Mouse (Mus musculus): Measurements from ENCODE around the gene Tubb4b. TPM values are rescaled to one million over a fixed set of nuclear protein-coding genes. Genes with fewer than 3 reads are reported as not detected.

Gene Tubb4b
- polyA plus RNA-seq, 1 experiment from 2014 or later, result 395 TPM

GRCm38 (mm10) chr2:25228995-25229530 is 4.6 kb upstream of the Tubb4b start:
- H3K4me2 ChIP-seq (ENCODE audit: low read length), result peak overlapping the region; percentile 62
- no peaks in the 10 kb centered on the region for H3K9me3 ChIP-seq (ENCODE audit: control insufficient read depth, low read length)
- H3K27ac ChIP-seq (replicated peaks in 1 of 2; ENCODE audit: control insufficient read depth in 1 of 2, insufficient read depth in 1 of 2, low read depth in 2 of 2, low read length in 2 of 2), result no peak overlapping the region
- 62% methylated on average over 6 of the region's 6 CpGs for WGBS
- peaks cover 3 to 16% of the 10 kb centered on the region in 2 experiments for H3K4me1 ChIP-seq (ENCODE audit: control insufficient read depth in 2 of 2, insufficient read depth in 2 of 2, low read length in 2 of 2)
- no peak overlapping the region for H3K4me3 ChIP-seq (ENCODE audit: control insufficient read depth in 1 of 2, insufficient read depth in 1 of 2, low read depth in 1 of 2, low read length in 2 of 2)
- H3K27me3 ChIP-seq (ENCODE audit: control insufficient read depth, insufficient read depth, low read length), result peaks cover 22% of the 10 kb centered on the region
- no peak for ATAC-seq (ENCODE audit: insufficient number of reproducible peaks, insufficient read depth, low FRiP score, low read depth)
- no peaks in the 10 kb centered on the region for H3K36me3 ChIP-seq (ENCODE audit: control insufficient read depth, insufficient read depth, low read length)
- H3K9ac ChIP-seq (ENCODE audit: low read length), result no peak overlapping the region

DNA sequence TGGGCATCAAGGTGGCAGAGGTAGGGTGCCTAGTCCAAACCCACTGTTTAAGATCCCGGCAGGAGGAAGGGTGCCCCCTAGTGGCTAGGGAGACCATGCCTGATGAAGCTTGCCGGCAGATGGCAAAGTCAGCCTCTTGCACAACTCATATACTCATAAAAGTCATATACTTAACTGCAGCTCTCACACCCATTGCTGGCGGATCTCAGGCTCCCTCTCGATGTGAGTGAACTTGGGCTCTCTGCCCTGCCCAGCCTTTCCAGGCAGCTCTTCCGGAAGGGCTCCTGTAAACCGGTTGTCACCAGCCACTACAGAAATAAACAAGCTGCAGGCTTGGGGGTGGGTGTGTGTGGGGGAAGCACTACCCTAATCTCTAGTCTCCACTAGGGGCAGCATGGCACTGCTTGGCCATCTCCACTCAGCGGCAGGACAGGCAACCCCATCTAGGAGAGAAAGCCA is 4.0 kb upstream of the Tubb4b start:
- Histone ChIP-seq H3K36me3 (ENCODE audit: control insufficient read depth, insufficient read depth, low read length) (peaks cover 1% of the 10 kb centered on the region; the same call in 1 of the 2 replicates), H3K4me2 (ENCODE audit: low read length) (peak overlapping the region; percentile 62), H3K9ac (ENCODE audit: low read length) (peak overlapping the region; percentile 55), H3K27me3 (ENCODE audit: control insufficient read depth, insufficient read depth, low read length) (peaks cover 22% of the 10 kb centered on the region), H3K9me3 (ENCODE audit: control insufficient read depth, low read length) (no peaks in the 10 kb centered on the region), H3K27ac (replicated peaks in 1 of 2; ENCODE audit: control insufficient read depth in 1 of 2, insufficient read depth in 1 of 2, low read depth in 2 of 2, low read length in 2 of 2) (peak overlapping the region; percentile 65 to 73), H3K4me3 (ENCODE audit: control insufficient read depth in 1 of 2, insufficient read depth in 1 of 2, low read depth in 1 of 2, low read length in 2 of 2) (peak overlapping the region; percentile 26 to 32), H3K4me1 (ENCODE audit: control insufficient read depth in 2 of 2, insufficient read depth in 2 of 2, low read length in 2 of 2) (peaks cover 3 to 18% of the 10 kb centered on the region in 2 experiments)
- 0 out of 2 replicates have a peak, but pooled peaks have one; percentile 16 for ATAC-seq (ENCODE audit: insufficient number of reproducible peaks, insufficient read depth, low FRiP score, low read depth)
- WGBS, result under 1% methylated on average over 7 of the region's 7 CpGs

DNA sequence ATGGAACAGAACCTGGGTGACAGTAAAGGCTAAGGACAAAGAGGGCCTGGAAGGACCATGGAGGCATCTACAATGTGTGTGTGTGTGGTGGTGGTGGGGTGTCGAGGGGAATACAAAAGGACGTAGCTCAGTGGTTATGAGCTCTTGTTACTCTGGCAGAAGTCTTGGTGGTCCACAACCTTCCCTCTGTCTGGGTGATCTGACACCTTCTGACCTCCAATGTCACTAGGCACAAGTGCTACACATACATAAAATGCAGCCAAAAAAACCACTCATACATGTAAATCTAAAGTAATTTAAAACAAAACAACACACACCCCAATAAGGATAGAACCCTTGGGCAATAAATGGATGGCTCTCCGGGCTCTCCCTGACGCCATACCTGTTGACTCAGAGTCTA is 2.9 kb upstream of the Tubb4b start:
- H3K36me3 ChIP-seq (ENCODE audit: control insufficient read depth, insufficient read depth, low read length), result peaks cover 6% of the 10 kb centered on the region; the same call in 1 of the 2 replicates
- no peak overlapping the region for H3K4me2 ChIP-seq (ENCODE audit: low read length)
- peaks cover 5 to 21% of the 10 kb centered on the region in 2 experiments for H3K4me1 ChIP-seq (ENCODE audit: control insufficient read depth in 2 of 2, insufficient read depth in 2 of 2, low read length in 2 of 2)
- WGBS, result 92% methylated on average over 4 of the region's 4 CpGs
- H3K27ac ChIP-seq (replicated peaks in 1 of 2; ENCODE audit: control insufficient read depth in 1 of 2, insufficient read depth in 1 of 2, low read depth in 2 of 2, low read length in 2 of 2), result no peak overlapping the region
- no peaks in the 10 kb centered on the region for H3K9me3 ChIP-seq (ENCODE audit: control insufficient read depth, low read length)
- H3K4me3 ChIP-seq (ENCODE audit: control insufficient read depth in 1 of 2, insufficient read depth in 1 of 2, low read depth in 1 of 2, low read length in 2 of 2), result no peak overlapping the region
- H3K27me3 ChIP-seq (ENCODE audit: control insufficient read depth, insufficient read depth, low read length), result peaks cover 22% of the 10 kb centered on the region
- ATAC-seq (ENCODE audit: insufficient number of reproducible peaks, insufficient read depth, low FRiP score, low read depth), result no peak
- no peak overlapping the region for H3K9ac ChIP-seq (ENCODE audit: low read length)

DNA sequence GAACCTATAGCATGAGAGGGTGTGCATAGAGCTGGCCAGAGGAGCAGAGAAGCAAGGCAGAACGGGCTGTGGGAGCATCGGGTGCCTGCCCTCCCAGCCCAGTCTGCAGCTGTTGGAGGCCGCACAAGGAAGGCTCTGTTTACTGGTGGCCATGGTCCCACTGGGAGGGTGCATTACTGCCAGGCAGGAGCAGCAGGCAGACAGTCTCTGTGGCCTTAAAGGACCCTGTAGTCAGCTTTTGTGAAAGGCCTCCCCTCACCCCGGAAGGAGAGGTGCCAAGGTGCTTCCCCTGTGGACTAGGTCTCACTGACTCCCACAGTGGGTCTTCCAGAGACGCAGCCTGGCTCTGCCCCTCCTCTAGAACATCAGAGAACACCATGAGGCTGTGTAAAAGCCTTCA is 2.4 kb upstream of the Tubb4b start:
- Histone ChIP-seq H3K4me1 (ENCODE audit: control insufficient read depth in 2 of 2, insufficient read depth in 2 of 2, low read length in 2 of 2) (peaks cover 5 to 21% of the 10 kb centered on the region in 2 experiments), H3K27me3 (ENCODE audit: control insufficient read depth, insufficient read depth, low read length) (peaks cover 20% of the 10 kb centered on the region), H3K9ac (ENCODE audit: low read length) (no peak overlapping the region), H3K4me3 (ENCODE audit: control insufficient read depth in 1 of 2, insufficient read depth in 1 of 2, low read depth in 1 of 2, low read length in 2 of 2) (no peak overlapping the region), H3K36me3 (ENCODE audit: control insufficient read depth, insufficient read depth, low read length) (peaks cover 11% of the 10 kb centered on the region), H3K9me3 (ENCODE audit: control insufficient read depth, low read length) (no peaks in the 10 kb centered on the region), H3K27ac (replicated peaks in 1 of 2; ENCODE audit: control insufficient read depth in 1 of 2, insufficient read depth in 1 of 2, low read depth in 2 of 2, low read length in 2 of 2) (no peak overlapping the region), H3K4me2 (ENCODE audit: low read length) (no peak overlapping the region)
- ATAC-seq (ENCODE audit: insufficient number of reproducible peaks, insufficient read depth, low FRiP score, low read depth), result no peak
- 75% methylated on average over 5 of the region's 5 CpGs for WGBS

DNA sequence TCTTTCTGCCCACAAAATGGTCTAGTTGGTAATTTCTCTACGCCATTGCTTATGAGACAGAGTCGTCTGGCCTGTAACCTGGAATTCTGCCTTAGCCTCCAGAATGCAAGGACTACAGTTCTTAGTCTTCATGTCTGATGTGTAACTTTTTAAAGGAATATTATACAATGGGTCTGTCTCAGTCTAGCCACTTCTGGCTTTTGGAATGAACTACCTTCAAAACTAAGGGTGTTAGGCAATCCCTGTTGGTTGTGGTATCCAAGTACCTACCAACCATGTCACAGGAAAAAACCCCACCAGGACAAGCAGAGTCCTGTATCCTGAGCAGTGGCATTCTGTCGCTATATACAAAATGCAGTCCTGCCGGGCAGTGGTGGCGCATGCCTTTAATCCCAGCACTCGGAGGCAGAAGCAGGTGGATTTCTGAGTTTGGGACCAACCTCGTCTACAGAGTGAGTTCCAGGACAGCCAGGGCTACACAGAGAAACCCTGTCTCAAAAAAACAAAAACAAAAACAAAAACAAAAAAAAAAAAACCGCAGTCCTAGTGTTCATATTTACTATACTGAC is 1.4 kb upstream of the Tubb4b start:
- no peaks in the 10 kb centered on the region for H3K9me3 ChIP-seq (ENCODE audit: control insufficient read depth, low read length)
- peak overlapping the region in 1 of 2 experiments; percentile 71; a peak in 2 of 4 replicates for H3K4me3 ChIP-seq (ENCODE audit: control insufficient read depth in 1 of 2, insufficient read depth in 1 of 2, low read depth in 1 of 2, low read length in 2 of 2)
- peaks cover 11% of the 10 kb centered on the region for H3K27me3 ChIP-seq (ENCODE audit: control insufficient read depth, insufficient read depth, low read length)
- H3K4me1 ChIP-seq (ENCODE audit: control insufficient read depth in 2 of 2, insufficient read depth in 2 of 2, low read length in 2 of 2), result peaks cover 5 to 21% of the 10 kb centered on the region in 2 experiments
- H3K4me2 ChIP-seq (ENCODE audit: low read length), result peak overlapping the region; percentile 60
- 68% methylated on average over 8 of the region's 8 CpGs for WGBS
- peak overlapping the region; percentile 77 for H3K9ac ChIP-seq (ENCODE audit: low read length)
- no peak for ATAC-seq (ENCODE audit: insufficient number of reproducible peaks, insufficient read depth, low FRiP score, low read depth)
- H3K36me3 ChIP-seq (ENCODE audit: control insufficient read depth, insufficient read depth, low read length), result peaks cover 20% of the 10 kb centered on the region
- H3K27ac ChIP-seq (replicated peaks in 1 of 2; ENCODE audit: control insufficient read depth in 1 of 2, insufficient read depth in 1 of 2, low read depth in 2 of 2, low read length in 2 of 2), result peak overlapping the region; percentile 88 to 97

GRCm38 (mm10) chr2:25224766-25225752 is 557 bp upstream of the Tubb4b start:
- H3K27ac ChIP-seq (replicated peaks in 1 of 2; ENCODE audit: control insufficient read depth in 1 of 2, insufficient read depth in 1 of 2, low read depth in 2 of 2, low read length in 2 of 2), result peak overlapping the region; percentile 97 to 100
- peaks cover 3% of the 10 kb centered on the region; the same call in 1 of the 2 replicates for H3K27me3 ChIP-seq (ENCODE audit: control insufficient read depth, insufficient read depth, low read length)
- H3K9ac ChIP-seq (ENCODE audit: low read length), result peak overlapping the region; percentile 77
- ATAC-seq (ENCODE audit: insufficient number of reproducible peaks, insufficient read depth, low FRiP score, low read depth), result peak; percentile 93
- H3K36me3 ChIP-seq (ENCODE audit: control insufficient read depth, insufficient read depth, low read length), result peaks cover 20% of the 10 kb centered on the region
- H3K4me1 ChIP-seq (ENCODE audit: control insufficient read depth in 2 of 2, insufficient read depth in 2 of 2, low read length in 2 of 2), result peaks cover 5 to 21% of the 10 kb centered on the region in 2 experiments
- peak overlapping the region; percentile 71 to 91 for H3K4me3 ChIP-seq (ENCODE audit: control insufficient read depth in 1 of 2, insufficient read depth in 1 of 2, low read depth in 1 of 2, low read length in 2 of 2)
- H3K9me3 ChIP-seq (ENCODE audit: control insufficient read depth, low read length), result no peaks in the 10 kb centered on the region
- H3K4me2 ChIP-seq (ENCODE audit: low read length), result peak overlapping the region; percentile 60
- 2% methylated on average over 41 of the region's 41 CpGs for WGBS

All from heart, embryonic 14.5 days (tissue).